Mouse (Mus musculus): ENCODE measurements around the gene BC051665. TPM values are rescaled to one million over a fixed set of nuclear protein-coding genes. Genes with fewer than 3 reads are reported as not detected.

BC051665 gene
- polyA plus RNA-seq, 1 experiment from 2014 or later, result not detected

DNA sequence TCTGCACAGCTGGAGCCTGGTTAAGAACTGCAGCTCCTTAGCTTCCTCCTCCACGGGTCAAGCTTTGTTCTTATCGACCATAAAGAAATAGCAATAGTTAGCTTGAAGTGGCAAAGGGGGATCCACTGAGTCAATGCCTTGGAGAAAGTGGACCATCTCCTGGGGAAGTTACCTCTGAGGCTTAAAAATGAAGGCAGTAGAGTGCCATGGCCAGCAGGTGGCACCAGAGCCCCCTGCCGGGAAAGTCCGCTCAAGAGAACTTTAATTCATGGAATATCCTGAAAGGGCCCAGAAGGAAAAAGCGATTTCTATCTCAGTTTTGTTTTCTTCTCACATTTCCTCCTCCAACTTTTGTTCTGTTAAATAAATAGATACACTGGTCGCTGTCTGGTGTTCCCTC is 27.0 kb downstream of the BC051665 start:
- H3K4me3 ChIP-seq, result no peak overlapping the region

DNA sequence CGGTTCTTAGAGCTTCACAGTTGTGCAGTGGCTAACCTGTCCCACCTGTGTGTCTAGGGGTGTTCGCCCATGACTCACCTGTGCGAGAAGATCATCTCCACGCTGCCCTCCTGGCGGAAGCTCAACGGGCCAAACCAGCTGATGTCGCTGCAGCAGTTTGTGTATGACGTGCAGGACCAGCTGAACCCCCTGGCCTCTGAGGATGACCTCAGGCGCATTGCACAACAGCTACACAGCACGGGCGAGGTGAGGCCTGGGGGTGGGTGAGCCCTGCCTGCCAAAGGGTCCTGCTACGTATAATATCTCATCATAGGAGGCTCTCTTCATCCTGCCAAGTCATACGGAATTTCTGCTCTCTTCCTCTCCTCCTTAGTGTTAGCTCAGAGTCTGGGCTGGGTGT is 28.9 kb downstream of the BC051665 start:
- DNase-seq (ENCODE audit: low spot score), result no peak
- no peaks in the 10 kb centered on the region for H3K4me1 ChIP-seq
- WGBS, result 86% methylated on average over 13 of the region's 13 CpGs
- no peaks in the 10 kb centered on the region for H3K9me3 ChIP-seq
- H3K4me3 ChIP-seq, result no peak overlapping the region
- no peaks in the 10 kb centered on the region for H3K27me3 ChIP-seq (replicated peaks; ENCODE audit: low read depth, poor library complexity, severe bottlenecking)
- no peak overlapping the region for H3K27ac ChIP-seq (replicated peaks)
- peaks cover 63% of the 10 kb centered on the region for H3K36me3 ChIP-seq (replicated peaks)

More for the DNA sequence above, 27.0 kb downstream of the BC051665 start:
- H3K36me3 ChIP-seq (replicated peaks), result peaks cover 55% of the 10 kb centered on the region
- H3K9me3 ChIP-seq, result no peaks in the 10 kb centered on the region
- H3K27ac ChIP-seq (replicated peaks), result no peak overlapping the region
- peak; percentile 68 for DNase-seq (ENCODE audit: low spot score)
- 41% methylated on average over 6 of the region's 6 CpGs for WGBS
- H3K27me3 ChIP-seq (replicated peaks; ENCODE audit: low read depth, poor library complexity, severe bottlenecking), result no peaks in the 10 kb centered on the region
- H3K4me1 ChIP-seq, result peaks cover 4% of the 10 kb centered on the region; the same call in 1 of the 2 replicates

DNA sequence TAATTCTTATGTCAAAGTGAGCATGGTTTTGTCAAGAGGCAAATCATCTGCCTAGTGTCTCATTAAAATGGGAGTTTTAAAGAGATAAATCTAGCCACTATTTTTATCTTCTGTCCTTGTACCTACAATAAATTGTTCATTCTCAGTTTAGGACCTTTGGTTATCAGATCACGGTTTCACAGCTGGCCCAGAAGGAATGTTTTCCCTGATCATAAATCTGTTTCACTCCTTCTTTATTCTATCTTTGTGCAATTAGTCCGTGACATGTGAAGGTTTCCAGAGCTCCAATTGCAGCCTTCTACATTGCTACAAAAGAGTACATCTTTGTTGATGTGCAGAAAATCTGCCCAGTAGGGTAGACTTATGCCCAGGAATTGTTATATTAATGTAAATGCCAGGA is 30.9 kb downstream of the BC051665 start:
- Histone ChIP-seq H3K36me3 (replicated peaks) (peaks cover 64% of the 10 kb centered on the region), H3K27me3 (replicated peaks; ENCODE audit: low read depth, poor library complexity, severe bottlenecking) (no peaks in the 10 kb centered on the region), H3K9me3 (no peaks in the 10 kb centered on the region), H3K4me1 (no peaks in the 10 kb centered on the region), H3K4me3 (no peak overlapping the region), H3K27ac (replicated peaks) (no peak overlapping the region)
- 83% methylated on average over 2 of the region's 2 CpGs for WGBS
- no peak for DNase-seq (ENCODE audit: low spot score)

DNA sequence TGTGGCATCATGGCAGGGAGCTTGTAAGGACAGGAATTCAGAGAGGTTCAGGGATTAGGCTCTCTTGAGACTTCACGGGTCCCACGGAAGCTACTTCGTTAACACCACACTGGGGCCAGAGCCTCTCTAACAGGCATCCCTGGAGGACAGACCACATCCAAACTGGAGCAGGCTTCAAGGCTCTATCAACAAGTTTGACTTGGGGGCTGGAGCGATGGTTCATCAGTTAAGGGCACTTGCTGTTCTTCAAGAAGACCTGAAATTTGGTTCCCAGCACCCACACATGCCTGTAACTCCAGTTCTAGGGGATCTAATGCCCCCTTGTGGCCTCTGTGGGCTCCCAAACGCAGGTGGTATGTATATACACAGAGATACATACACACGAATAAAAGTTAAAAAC is 32.9 kb downstream of the BC051665 start:
- Histone ChIP-seq H3K4me3 (no peak overlapping the region), H3K27me3 (replicated peaks; ENCODE audit: low read depth, poor library complexity, severe bottlenecking) (no peaks in the 10 kb centered on the region), H3K4me1 (no peaks in the 10 kb centered on the region), H3K36me3 (replicated peaks) (peaks cover 80% of the 10 kb centered on the region), H3K9me3 (no peaks in the 10 kb centered on the region), H3K27ac (replicated peaks) (no peak overlapping the region)
- no peak for DNase-seq (ENCODE audit: low spot score)
- WGBS, result 95% methylated on average over 6 of the region's 6 CpGs

DNA sequence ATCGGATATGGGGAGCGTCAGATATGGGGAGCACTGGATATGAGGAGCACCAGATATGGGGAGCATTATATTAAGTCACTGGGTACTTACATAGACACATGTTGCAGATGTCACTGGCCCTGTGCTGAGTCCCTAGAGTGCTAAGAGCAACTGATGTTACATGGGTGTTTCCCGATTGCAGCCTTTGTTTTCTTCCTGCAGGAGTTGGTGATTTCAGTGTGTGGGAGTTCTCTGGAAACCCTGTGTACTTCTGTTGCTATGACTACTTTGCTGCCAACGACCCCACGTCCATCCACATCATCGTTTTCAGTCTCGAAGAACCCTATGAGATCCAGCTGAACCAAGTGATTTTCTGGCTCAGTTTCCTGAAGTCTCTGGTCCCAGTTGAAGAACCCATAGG is 35.2 kb downstream of the BC051665 start:
- H3K4me1 ChIP-seq, result no peaks in the 10 kb centered on the region
- H3K27ac ChIP-seq (replicated peaks), result no peak overlapping the region
- 94% methylated on average over 7 of the region's 7 CpGs for WGBS
- H3K36me3 ChIP-seq (replicated peaks), result peaks cover 77% of the 10 kb centered on the region
- H3K27me3 ChIP-seq (replicated peaks; ENCODE audit: low read depth, poor library complexity, severe bottlenecking), result no peaks in the 10 kb centered on the region
- H3K4me3 ChIP-seq, result no peak overlapping the region
- no peaks in the 10 kb centered on the region for H3K9me3 ChIP-seq
- no peak for DNase-seq (ENCODE audit: low spot score)

DNA sequence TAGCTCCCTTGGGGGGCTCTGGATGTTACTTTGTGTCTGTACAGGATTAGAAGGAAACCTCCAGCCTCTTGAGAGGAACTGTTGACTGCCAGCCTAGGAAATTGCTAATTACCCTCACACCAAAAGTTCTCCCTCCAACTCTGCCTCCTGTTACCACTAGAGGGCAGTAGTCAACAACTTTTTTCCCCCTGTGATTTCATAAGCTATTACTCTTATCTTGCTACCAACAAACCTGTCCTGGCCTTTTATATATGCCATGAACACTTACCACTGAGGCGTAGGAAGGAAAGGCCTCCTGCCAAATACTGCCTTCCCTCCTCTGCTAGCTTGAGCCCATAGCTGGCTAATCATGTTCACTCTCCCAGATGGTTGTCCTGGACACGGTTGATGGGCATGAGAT is 37.6 kb downstream of the BC051665 start:
- DNase-seq (ENCODE audit: low spot score), result peak; percentile 16
- 88% methylated on average over 2 of the region's 2 CpGs for WGBS
- H3K27me3 ChIP-seq (replicated peaks; ENCODE audit: low read depth, poor library complexity, severe bottlenecking), result no peaks in the 10 kb centered on the region
- no peak overlapping the region for H3K4me3 ChIP-seq
- peaks cover 65% of the 10 kb centered on the region for H3K36me3 ChIP-seq (replicated peaks)
- no peak overlapping the region for H3K27ac ChIP-seq (replicated peaks)
- H3K4me1 ChIP-seq, result no peaks in the 10 kb centered on the region
- H3K9me3 ChIP-seq, result no peaks in the 10 kb centered on the region

DNA sequence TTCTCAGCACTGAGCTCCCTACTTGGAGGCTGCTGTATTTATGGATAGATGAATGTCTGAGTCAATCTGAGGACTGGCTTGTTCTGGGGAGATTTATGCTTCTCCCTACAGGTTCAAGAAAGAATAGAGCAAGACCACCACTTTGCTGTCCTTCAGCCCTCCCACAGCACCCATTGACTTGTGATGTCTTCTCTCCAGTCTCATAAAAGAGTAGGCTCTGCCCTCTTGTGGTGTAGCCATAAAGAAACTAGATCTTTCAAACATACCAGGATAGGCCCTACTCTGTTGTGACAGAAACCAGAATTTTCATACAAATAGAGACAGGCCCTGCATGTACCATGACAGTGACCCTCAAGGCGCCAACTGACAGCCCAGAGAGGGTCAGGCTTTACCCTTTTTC is 39.0 kb downstream of the BC051665 start:
- H3K4me1 ChIP-seq, result no peaks in the 10 kb centered on the region
- no peak overlapping the region for H3K4me3 ChIP-seq
- no peaks in the 10 kb centered on the region for H3K27me3 ChIP-seq (replicated peaks; ENCODE audit: low read depth, poor library complexity, severe bottlenecking)
- DNase-seq (ENCODE audit: low spot score), result no peak
- WGBS, result 88% methylated on average over 1 of the region's 1 CpGs
- H3K36me3 ChIP-seq (replicated peaks), result peaks cover 55% of the 10 kb centered on the region
- no peak overlapping the region for H3K27ac ChIP-seq (replicated peaks)
- H3K9me3 ChIP-seq, result no peaks in the 10 kb centered on the region

DNA sequence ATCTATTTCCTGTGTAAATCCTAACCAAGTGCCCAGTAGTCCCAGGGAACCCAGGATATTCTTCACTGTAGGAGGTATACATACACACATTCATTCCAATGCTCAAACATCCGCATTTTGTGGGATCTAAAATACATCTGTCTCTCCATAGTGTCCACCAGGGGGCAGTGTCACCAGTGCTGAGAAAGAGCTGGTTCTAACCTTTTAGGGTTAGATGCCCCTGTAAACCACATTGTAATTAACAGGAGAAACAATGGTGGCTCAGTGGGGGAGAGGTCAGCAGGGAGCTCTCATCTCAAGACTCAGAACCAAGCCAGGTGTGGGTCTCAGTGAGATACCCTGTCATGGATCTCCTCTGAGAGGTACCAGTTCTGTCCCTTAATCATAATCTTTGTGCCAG is 39.9 kb downstream of the BC051665 start:
- peak; percentile 58 for DNase-seq (ENCODE audit: low spot score)
- Histone ChIP-seq H3K36me3 (replicated peaks) (peaks cover 55% of the 10 kb centered on the region), H3K27ac (replicated peaks) (no peak overlapping the region), H3K4me3 (no peak overlapping the region), H3K27me3 (replicated peaks; ENCODE audit: low read depth, poor library complexity, severe bottlenecking) (no peaks in the 10 kb centered on the region), H3K4me1 (no peaks in the 10 kb centered on the region), H3K9me3 (no peaks in the 10 kb centered on the region)
- 42% methylated on average over 1 of the region's 1 CpGs for WGBS

DNA sequence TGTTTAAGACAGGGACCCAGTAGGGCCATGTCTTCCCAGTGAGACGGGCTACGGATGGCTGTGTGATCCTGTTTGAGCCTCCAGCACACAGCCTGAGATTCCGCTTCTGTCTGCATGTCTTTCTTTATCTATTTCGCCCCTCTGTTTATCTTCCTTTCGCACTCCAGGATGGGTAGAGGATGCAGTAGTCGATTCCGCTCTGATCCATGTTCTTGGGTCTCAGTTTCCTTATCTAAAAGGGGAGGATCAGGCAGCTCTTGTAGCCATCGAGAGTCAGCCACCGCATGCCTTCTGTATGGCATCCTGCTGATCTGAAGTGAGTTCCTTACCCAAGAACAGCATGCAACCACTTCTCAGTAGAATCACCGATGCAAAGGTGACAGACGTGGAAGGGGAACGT is 40.8 kb downstream of the BC051665 start:
- DNase-seq (ENCODE audit: low spot score), result no peak
- no peaks in the 10 kb centered on the region for H3K4me1 ChIP-seq
- no peak overlapping the region for H3K27ac ChIP-seq (replicated peaks)
- H3K9me3 ChIP-seq, result no peaks in the 10 kb centered on the region
- WGBS, result 91% methylated on average over 12 of the region's 12 CpGs
- peaks cover 52% of the 10 kb centered on the region for H3K36me3 ChIP-seq (replicated peaks)
- no peaks in the 10 kb centered on the region for H3K27me3 ChIP-seq (replicated peaks; ENCODE audit: low read depth, poor library complexity, severe bottlenecking)
- no peak overlapping the region for H3K4me3 ChIP-seq

DNA sequence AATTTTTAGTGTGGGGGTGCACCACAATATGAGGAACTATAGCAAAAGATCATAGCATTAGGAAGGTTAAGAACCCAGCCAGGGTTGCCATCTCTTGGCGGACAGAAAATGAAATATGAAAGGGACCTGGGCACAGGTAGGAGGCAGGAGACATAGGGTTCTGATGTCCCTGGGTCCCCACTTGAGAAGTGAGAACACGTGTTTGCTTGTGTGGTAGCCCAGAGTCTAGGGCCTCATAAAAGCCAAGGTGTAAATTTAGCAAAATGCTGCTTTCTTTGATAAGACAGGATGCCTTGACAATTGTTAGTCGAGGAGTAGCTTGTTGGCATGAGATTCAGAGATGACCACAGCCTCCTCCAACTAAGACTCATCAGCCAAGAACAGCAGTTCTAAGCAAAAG is 41.4 kb downstream of the BC051665 start:
- Histone ChIP-seq H3K36me3 (replicated peaks) (peaks cover 52% of the 10 kb centered on the region), H3K9me3 (no peaks in the 10 kb centered on the region), H3K4me1 (no peaks in the 10 kb centered on the region), H3K27me3 (replicated peaks; ENCODE audit: low read depth, poor library complexity, severe bottlenecking) (no peaks in the 10 kb centered on the region), H3K4me3 (no peak overlapping the region), H3K27ac (replicated peaks) (no peak overlapping the region)
- 91% methylated on average over 3 of the region's 3 CpGs for WGBS
- no peak for DNase-seq (ENCODE audit: low spot score)

DNA sequence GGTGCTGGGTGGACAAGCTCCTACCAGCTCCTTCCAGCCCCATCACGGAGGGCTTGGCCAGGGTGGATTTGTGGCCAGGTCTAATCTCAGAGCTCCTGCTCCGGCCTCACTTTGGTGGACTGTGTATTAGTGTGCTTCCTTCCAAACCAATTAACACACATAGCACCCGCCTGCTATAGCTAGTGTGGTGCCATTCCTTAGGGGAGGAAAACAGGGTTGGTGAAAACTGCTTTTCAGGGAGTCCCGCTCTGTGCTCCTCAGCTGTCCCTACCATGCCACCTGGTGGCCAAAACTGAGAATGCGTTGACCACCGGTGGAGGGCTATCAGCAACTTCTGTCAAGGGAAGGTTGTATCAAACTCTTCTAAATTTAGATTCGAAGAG is 42.1 kb downstream of the BC051665 start:
- H3K9me3 ChIP-seq, result no peaks in the 10 kb centered on the region
- H3K36me3 ChIP-seq (replicated peaks), result peaks cover 49% of the 10 kb centered on the region
- no peak overlapping the region for H3K4me3 ChIP-seq
- 38% methylated on average over 7 of the region's 7 CpGs for WGBS
- peak overlapping the region; percentile 19; the same call in 1 of the 2 replicates for H3K27ac ChIP-seq (replicated peaks)
- no peaks in the 10 kb centered on the region for H3K27me3 ChIP-seq (replicated peaks; ENCODE audit: low read depth, poor library complexity, severe bottlenecking)
- no peaks in the 10 kb centered on the region for H3K4me1 ChIP-seq
- DNase-seq (ENCODE audit: low spot score), result peak; percentile 84

DNA sequence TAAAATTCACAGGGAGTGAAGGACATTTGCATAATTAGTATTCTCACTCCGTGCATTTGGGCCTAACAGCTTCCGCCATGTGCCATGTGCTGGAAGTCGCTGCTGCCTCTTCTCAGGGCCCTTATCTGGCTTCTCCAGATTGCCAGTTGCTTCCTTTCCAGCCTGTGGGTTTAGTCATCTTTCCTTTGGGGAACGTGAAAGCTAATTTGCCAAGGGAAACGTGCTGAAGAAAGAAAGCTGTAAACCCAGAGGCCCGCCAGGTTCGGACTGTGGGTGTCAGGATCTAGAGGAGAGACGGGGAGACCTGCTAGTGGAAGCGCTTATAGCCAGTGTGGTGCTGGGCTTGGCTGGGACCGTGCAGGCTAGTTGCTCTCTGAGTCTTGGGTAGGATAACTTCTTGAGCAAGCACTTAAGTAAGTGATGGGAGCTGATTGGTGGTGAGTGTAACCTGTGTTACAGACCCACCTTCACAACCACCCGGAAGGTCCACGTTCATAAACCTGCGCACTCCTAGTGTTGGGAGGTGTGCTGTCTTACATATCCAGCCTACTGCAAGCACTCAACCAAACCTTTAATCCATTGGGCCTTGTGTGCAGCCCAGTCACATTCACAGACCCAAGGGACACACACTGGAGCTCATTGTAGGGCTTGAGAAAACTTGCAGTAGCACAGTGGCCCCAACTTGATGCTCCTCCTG is 42.6 kb downstream of the BC051665 start:
- H3K27ac ChIP-seq (replicated peaks), result peak overlapping the region; percentile 19; the same call in 1 of the 2 replicates
- H3K4me3 ChIP-seq, result no peak overlapping the region
- H3K4me1 ChIP-seq, result no peaks in the 10 kb centered on the region
- 79% methylated on average over 13 of the region's 13 CpGs for WGBS
- no peaks in the 10 kb centered on the region for H3K27me3 ChIP-seq (replicated peaks; ENCODE audit: low read depth, poor library complexity, severe bottlenecking)
- H3K36me3 ChIP-seq (replicated peaks), result peaks cover 44% of the 10 kb centered on the region
- H3K9me3 ChIP-seq, result no peaks in the 10 kb centered on the region
- no peak for DNase-seq (ENCODE audit: low spot score)

DNA sequence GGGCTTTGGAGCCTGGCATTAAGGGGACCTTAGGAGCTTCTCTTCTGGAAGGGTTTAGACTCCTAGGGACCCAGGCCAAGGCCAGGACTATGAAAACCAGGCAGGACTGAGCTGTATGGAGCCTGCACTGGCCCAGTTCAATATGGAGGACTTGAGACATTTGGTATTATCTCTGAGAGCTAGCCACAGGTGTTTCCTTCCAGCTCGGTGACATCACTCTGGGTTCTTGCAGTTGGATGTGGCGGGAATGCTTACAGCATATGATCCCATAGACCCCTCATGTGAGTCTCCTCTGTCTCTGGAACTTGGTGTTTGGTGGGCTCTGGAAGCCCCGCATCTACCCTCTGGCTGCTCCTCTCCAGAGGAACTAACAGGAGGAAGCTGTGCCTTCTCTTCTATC is 43.6 kb downstream of the BC051665 start:
- H3K36me3 ChIP-seq (replicated peaks), result peaks cover 35% of the 10 kb centered on the region
- H3K4me3 ChIP-seq, result no peak overlapping the region
- no peak overlapping the region for H3K27ac ChIP-seq (replicated peaks)
- H3K9me3 ChIP-seq, result no peaks in the 10 kb centered on the region
- WGBS, result 88% methylated on average over 3 of the region's 3 CpGs
- no peaks in the 10 kb centered on the region for H3K27me3 ChIP-seq (replicated peaks; ENCODE audit: low read depth, poor library complexity, severe bottlenecking)
- no peak for DNase-seq (ENCODE audit: low spot score)
- H3K4me1 ChIP-seq, result peaks cover 6% of the 10 kb centered on the region
